Mouse (Mus musculus): ENCODE results near the gene Exosc7. TPM values are rescaled to one million over a fixed set of nuclear protein-coding genes. Genes with fewer than 3 reads are reported as not detected.

The Exosc7 gene
- total and polyA plus RNA-seq, 3 experiments, result 162 to 196 TPM; not detected in 1

DNA sequence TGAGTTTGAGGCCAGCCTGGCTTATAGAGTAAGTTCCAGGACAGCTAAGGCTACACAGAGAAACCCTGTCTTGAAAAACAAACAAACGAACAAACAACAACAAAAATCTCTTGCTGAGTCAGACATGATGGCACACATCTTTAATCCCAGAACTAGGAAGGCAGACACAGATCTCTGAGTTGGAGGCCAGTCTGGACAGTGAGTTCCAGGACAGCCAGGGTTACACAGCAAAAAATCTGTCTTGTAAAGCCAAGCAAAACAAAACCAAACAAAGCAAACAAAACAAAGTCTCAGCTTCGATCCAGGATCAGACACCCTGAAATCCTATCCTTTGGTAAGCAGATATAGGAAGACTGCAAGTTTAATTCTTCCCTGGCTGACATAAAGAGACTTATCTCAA lies 48.8 kb downstream of the Exosc7 start:
- H3K27ac ChIP-seq (ENCODE audit: control insufficient read depth, low read depth, low read length), result no peak overlapping the region
- no peaks in the 10 kb centered on the region for H3K9me3 ChIP-seq (replicated peaks; ENCODE audit: insufficient read depth, low read length)
- H3K4me3 ChIP-seq (ENCODE audit: control insufficient read depth in 1 of 2, insufficient read depth in 1 of 2, low read depth in 2 of 2, low read length in 2 of 2), result no peak overlapping the region
- no peak overlapping the region for H3K9ac ChIP-seq (ENCODE audit: control insufficient read depth, low read depth, low read length, poor library complexity, severe bottlenecking)
- peaks cover 3 to 6% of the 10 kb centered on the region in 2 experiments; a peak in 1 of 4 replicates for H3K4me1 ChIP-seq (ENCODE audit: control insufficient read depth in 1 of 2, insufficient read depth in 2 of 2, low read length in 2 of 2)
- no peak for TF ChIP-seq SMC3 (IDR thresholded peaks at IDR 0.05; ENCODE audit: low read depth, low read length)
- TF ChIP-seq BHLHE40 (IDR thresholded peaks at IDR 0.05; ENCODE audit: borderline replicate concordance, low read depth, low read length), result no peak
- TF ChIP-seq NELFE (IDR thresholded peaks at IDR 0.05; ENCODE audit: low read depth, low read length), result no peak
- no peak for TF ChIP-seq TBP (IDR thresholded peaks at IDR 0.05; ENCODE audit: low read depth, low read length)
- no peak for TF ChIP-seq POLR2A (IDR thresholded peaks at IDR 0.05; ENCODE audit: control insufficient read depth in 1 of 2, insufficient read depth in 1 of 2, low read depth in 1 of 2, low read length in 2 of 2, poor library complexity in 1 of 2)
- no peak for TF ChIP-seq USF2 (IDR thresholded peaks at IDR 0.05; ENCODE audit: borderline replicate concordance in 1 of 2, insufficient read depth in 1 of 2, low read depth in 1 of 2, low read length in 2 of 2)
- TF ChIP-seq KAT2A (conservative IDR thresholded peaks at IDR 0.05; ENCODE audit: low read depth, low read length), result no peak
- TF ChIP-seq MAZ (IDR thresholded peaks at IDR 0.05; ENCODE audit: low read depth, low read length), result no peak
- TF ChIP-seq TCF12 (IDR thresholded peaks at IDR 0.05; ENCODE audit: low read depth, low read length), result no peak
- no peak for TF ChIP-seq MEF2A (IDR thresholded peaks at IDR 0.05; ENCODE audit: extremely low read depth, insufficient replicate concordance, low read depth, low read length, poor library complexity, severe bottlenecking)
- TF ChIP-seq RAD21 (IDR thresholded peaks at IDR 0.05; ENCODE audit: low read depth, low read length), result no peak
- TF ChIP-seq ZC3H11A (IDR thresholded peaks at IDR 0.05; ENCODE audit: low read depth, low read length), result no peak
- no peak for TF ChIP-seq ETS1 (IDR thresholded peaks at IDR 0.05; ENCODE audit: low read depth, low read length)
- no peak for TF ChIP-seq GATA1 (IDR thresholded peaks at IDR 0.05; ENCODE audit: low read depth, low read length)
- no peak for TF ChIP-seq ELF1 (IDR thresholded peaks at IDR 0.05; ENCODE audit: low read depth, low read length)
- no peak for TF ChIP-seq RCOR1 (IDR thresholded peaks at IDR 0.05; ENCODE audit: low read depth, low read length)
- TF ChIP-seq TAL1 (IDR thresholded peaks at IDR 0.05; ENCODE audit: low read length), result no peak
- no peak for TF ChIP-seq UBTF (IDR thresholded peaks at IDR 0.05; ENCODE audit: borderline replicate concordance, insufficient read depth, low read depth, low read length)
- no peak for TF ChIP-seq HCFC1 (IDR thresholded peaks at IDR 0.05; ENCODE audit: low read depth, low read length)
- no peak for TF ChIP-seq MXI1 (IDR thresholded peaks at IDR 0.05; ENCODE audit: low read depth, low read length)
- H3K36me3 ChIP-seq (ENCODE audit: control insufficient read depth in 1 of 2, insufficient read depth in 2 of 2, low read length in 2 of 2), result peaks cover 0 to 3% of the 10 kb centered on the region in 2 experiments; a peak in 2 of 4 replicates
- DNase-seq (ENCODE audit: low read depth, low spot score), result no peak
- H3K27me3 ChIP-seq (ENCODE audit: control insufficient read depth in 1 of 2, insufficient read depth in 2 of 2, low read length in 2 of 2), result peaks cover 0 to 1% of the 10 kb centered on the region in 2 experiments; a peak in 1 of 4 replicates
- H3K79me2 ChIP-seq (ENCODE audit: control insufficient read depth, insufficient read depth, low read length, poor library complexity), result no peaks in the 10 kb centered on the region
